Mouse (Mus musculus) liver, embryonic 12.5 days (tissue): Measurements from ENCODE around the gene Pnkp. TPM values are rescaled to one million over a fixed set of nuclear protein-coding genes. Genes with fewer than 3 reads are reported as not detected.
A peak's percentile ranks its signal among the peaks of the same experiment; 100 is the strongest.

Experiments used
- ATAC-seq: fragments of 200-750 bp; cut with Nextera tagmentation; 2 replicates; pipeline ENCODE4 v1.8.0; 2017; ENCODE audit warnings: moderate number of reproducible peaks, mild to moderate bottlenecking, moderate library complexity
- H3K27ac ChIP-seq: fragments of 300-500 bp; sonication (generic); 2 replicates; pipeline ENCODE4 v1.5.1; 2016; ENCODE audit warnings: mild to moderate bottlenecking
- H3K27me3 ChIP-seq: fragments of 300-500 bp; sonication (generic); replicated peaks from 2 replicates; pipeline ENCODE4 v1.6.1; 2016; ENCODE audit warnings: mild to moderate bottlenecking, moderate library complexity
- H3K36me3 ChIP-seq: fragments of 300-500 bp; sonication (generic); 2 replicates; pipeline ENCODE4 v1.6.1; 2016; ENCODE audit warnings: mild to moderate bottlenecking, moderate library complexity
- H3K4me1 ChIP-seq: fragments of 300-500 bp; sonication (generic); 2 replicates; pipeline ENCODE4 v1.6.1; 2016
- H3K4me2 ChIP-seq: fragments of 300-500 bp; sonication (generic); 2 replicates; pipeline ENCODE4 v1.6.1; 2016; ENCODE audit warnings: mild to moderate bottlenecking, moderate library complexity
- H3K4me3 ChIP-seq: fragments of 300-500 bp; sonication (generic); 2 replicates; pipeline ENCODE4 v1.5.1; 2016; ENCODE audit warnings: mild to moderate bottlenecking, moderate library complexity
- H3K9ac ChIP-seq: fragments of 300-500 bp; sonication (generic); 2 replicates; pipeline ENCODE4 v1.6.1; 2016; ENCODE audit warnings: mild to moderate bottlenecking, moderate library complexity
- H3K9me3 ChIP-seq: fragments of 300-500 bp; sonication (generic); replicated peaks from 2 replicates; pipeline ENCODE4 v1.6.1; 2016; ENCODE audit warnings: mild to moderate bottlenecking, moderate library complexity
- WGBS: fragments of 180-500 bp; shearing (Covaris S2); methylation state at CpG from one replicate; pipeline ENCODE4 v1.1.7; 2016; ENCODE audit not compliant: insufficient replicate concordance; 5-methylcytosine and 5-hydroxymethylcytosine counted together
- polyA plus RNA-seq: library from polyadenylated mRNA; unstranded; fragments of >200 nt; fragmentation: Nextera tagmentation; extraction: Ambion mirVana; gene quantifications from 2 replicates; pipeline ENCODE4 v1.2.1, GENCODE M21; 2016

Gene Pnkp
- polyA plus RNA-seq, 1 experiment from 2014 or later: 26.7 TPM

GRCm38 (mm10) chr7:44855036-44855435, 1.9 kb upstream of the Pnkp start:
- ATAC-seq: no peak
- Histone ChIP-seq H3K4me2 (peak overlapping the region; percentile 89), H3K27me3 (no peaks in the 10 kb centered on the region), H3K27ac (peak overlapping the region; percentile 97), H3K4me1 (peaks cover 82% of the 10 kb centered on the region), H3K4me3 (peak overlapping the region; percentile 72), H3K9me3 (no peaks in the 10 kb centered on the region), H3K9ac (peak overlapping the region; percentile 90), H3K36me3 (peaks cover 36% of the 10 kb centered on the region)
- WGBS: 42% methylated on average over 10 of the region's 10 CpGs

GRCm38 (mm10) chr7:44856265-44856916, 548 bp upstream of the Pnkp start:
- no peaks in the 10 kb centered on the region for H3K27me3 ChIP-seq
- peaks cover 41% of the 10 kb centered on the region for H3K36me3 ChIP-seq
- peak overlapping the region; percentile 90 for H3K9ac ChIP-seq
- no peak for ATAC-seq
- peak overlapping the region; percentile 86 for H3K4me3 ChIP-seq
- H3K27ac ChIP-seq: peak overlapping the region; percentile 97
- H3K9me3 ChIP-seq: no peaks in the 10 kb centered on the region
- WGBS: 20% methylated on average over 9 of the region's 9 CpGs
- H3K4me1 ChIP-seq: peaks cover 83% of the 10 kb centered on the region
- H3K4me2 ChIP-seq: peak overlapping the region; percentile 89

GRCm38 (mm10) chr7:44857905-44858304, 966 bp downstream of the Pnkp start:
- 20% methylated on average over 8 of the region's 8 CpGs for WGBS

GRCm38 (mm10) chr7:44859896-44860295, 3.0 kb downstream of the Pnkp start:
- H3K9ac ChIP-seq: no peak overlapping the region
- no peak for ATAC-seq
- H3K9me3 ChIP-seq: no peaks in the 10 kb centered on the region
- H3K36me3 ChIP-seq: peaks cover 56% of the 10 kb centered on the region
- WGBS: 80% methylated on average over 11 of the region's 11 CpGs
- no peak overlapping the region for H3K4me3 ChIP-seq
- no peaks in the 10 kb centered on the region for H3K27me3 ChIP-seq
- H3K4me1 ChIP-seq: peaks cover 55% of the 10 kb centered on the region
- H3K4me2 ChIP-seq: no peak overlapping the region
- H3K27ac ChIP-seq: no peak overlapping the region

More at GRCm38 (mm10) chr7:44857905-44858304, 966 bp downstream of the Pnkp start:
- H3K36me3 ChIP-seq: peaks cover 41% of the 10 kb centered on the region
- peak overlapping the region; percentile 97 for H3K27ac ChIP-seq
- H3K9me3 ChIP-seq: no peaks in the 10 kb centered on the region
- ATAC-seq: 0 out of 2 replicates have a peak, but pooled peaks have one; percentile 8
- no peaks in the 10 kb centered on the region for H3K27me3 ChIP-seq
- H3K4me2 ChIP-seq: peak overlapping the region; percentile 89
- H3K4me1 ChIP-seq: peaks cover 68% of the 10 kb centered on the region
- peak overlapping the region; percentile 90 for H3K9ac ChIP-seq
- H3K4me3 ChIP-seq: peak overlapping the region; percentile 86

GRCm38 (mm10) chr7:44860576-44861428, 3.9 kb downstream of the Pnkp start:
- Histone ChIP-seq H3K27me3 (no peaks in the 10 kb centered on the region), H3K4me2 (no peak overlapping the region), H3K36me3 (peaks cover 65% of the 10 kb centered on the region), H3K9me3 (no peaks in the 10 kb centered on the region), H3K4me3 (no peak overlapping the region), H3K4me1 (peaks cover 55% of the 10 kb centered on the region), H3K9ac (0 out of 2 replicates have a peak overlapping the region, but pooled peaks have one; percentile 2), H3K27ac (no peak overlapping the region)
- ATAC-seq: 0 out of 2 replicates have a peak, but pooled peaks have one; percentile 22
- WGBS: 54% methylated on average over 22 of the region's 22 CpGs

- no peak overlapping the region for H3K4me2 ChIP-seq
- peaks cover 55% of the 10 kb centered on the region for H3K4me1 ChIP-seq
- 81% methylated on average over 14 of the region's 14 CpGs for WGBS
- H3K9ac ChIP-seq: no peak overlapping the region
- no peak for ATAC-seq
- no peak overlapping the region for H3K27ac ChIP-seq
- no peaks in the 10 kb centered on the region for H3K9me3 ChIP-seq
- no peak overlapping the region for H3K4me3 ChIP-seq
- no peaks in the 10 kb centered on the region for H3K27me3 ChIP-seq
- H3K36me3 ChIP-seq: peaks cover 70% of the 10 kb centered on the region
Measured at GRCm38 (mm10) chr7:44861429-44861816, 4.5 kb downstream of the Pnkp start.

- Histone ChIP-seq H3K9ac (no peak overlapping the region), H3K9me3 (no peaks in the 10 kb centered on the region), H3K27ac (no peak overlapping the region), H3K4me3 (no peak overlapping the region), H3K4me1 (peaks cover 62% of the 10 kb centered on the region), H3K27me3 (no peaks in the 10 kb centered on the region), H3K36me3 (peaks cover 71% of the 10 kb centered on the region), H3K4me2 (no peak overlapping the region)
- 88% methylated on average over 8 of the region's 8 CpGs for WGBS
- no peak for ATAC-seq
Measured at GRCm38 (mm10) chr7:44862434-44862833, 5.5 kb downstream of the Pnkp start.

GRCm38 (mm10) chr7:44863210-44863609, 6.3 kb downstream of the Pnkp start:
- no peak for ATAC-seq
- Histone ChIP-seq H3K27ac (no peak overlapping the region), H3K36me3 (peaks cover 71% of the 10 kb centered on the region), H3K4me1 (peaks cover 63% of the 10 kb centered on the region), H3K27me3 (no peaks in the 10 kb centered on the region), H3K9me3 (no peaks in the 10 kb centered on the region), H3K9ac (no peak overlapping the region), H3K4me3 (no peak overlapping the region), H3K4me2 (no peak overlapping the region)
- 86% methylated on average over 14 of the region's 14 CpGs for WGBS

- no peak overlapping the region for H3K9ac ChIP-seq
- peaks cover 66% of the 10 kb centered on the region for H3K36me3 ChIP-seq
- WGBS: 87% methylated on average over 11 of the region's 11 CpGs
- ATAC-seq: no peak
- H3K4me2 ChIP-seq: no peak overlapping the region
- H3K27me3 ChIP-seq: no peaks in the 10 kb centered on the region
- no peak overlapping the region for H3K27ac ChIP-seq
- peaks cover 65% of the 10 kb centered on the region for H3K4me1 ChIP-seq
- H3K9me3 ChIP-seq: no peaks in the 10 kb centered on the region
- H3K4me3 ChIP-seq: no peak overlapping the region
Measured at GRCm38 (mm10) chr7:44863982-44864494, 7.1 kb downstream of the Pnkp start.

GRCm38 (mm10) chr7:44864595-44865542, 7.9 kb downstream of the Pnkp start:
- Histone ChIP-seq H3K4me2 (no peak overlapping the region), H3K9ac (no peak overlapping the region), H3K27me3 (no peaks in the 10 kb centered on the region), H3K4me1 (peaks cover 61% of the 10 kb centered on the region), H3K27ac (no peak overlapping the region), H3K36me3 (peaks cover 60% of the 10 kb centered on the region), H3K4me3 (no peak overlapping the region), H3K9me3 (no peaks in the 10 kb centered on the region)
- no peak for ATAC-seq
- 83% methylated on average over 24 of the region's 24 CpGs for WGBS

GRCm38 (mm10) chr7:44866276-44867009, 9.5 kb downstream of the Pnkp start:
- Histone ChIP-seq H3K9me3 (no peaks in the 10 kb centered on the region), H3K4me1 (peaks cover 57% of the 10 kb centered on the region), H3K4me2 (peak overlapping the region; percentile 92), H3K4me3 (no peak overlapping the region), H3K27me3 (no peaks in the 10 kb centered on the region), H3K36me3 (peaks cover 49% of the 10 kb centered on the region), H3K27ac (peak overlapping the region; percentile 61; the same call in 1 of the 2 replicates), H3K9ac (peak overlapping the region; percentile 22; the same call in 1 of the 2 replicates)
- ATAC-seq: no peak
- 56% methylated on average over 15 of the region's 15 CpGs for WGBS
